Mouse (Mus musculus): ENCODE data around the gene Unk.
A peak's percentile ranks its signal among the peaks of the same experiment; 100 is the strongest.
"Not testable (repeated sequence)": the region's sequence is repeated elsewhere in the genome, so short reads cannot be mapped to it uniquely, and the experiment has no call there.

Unk gene

DNA sequence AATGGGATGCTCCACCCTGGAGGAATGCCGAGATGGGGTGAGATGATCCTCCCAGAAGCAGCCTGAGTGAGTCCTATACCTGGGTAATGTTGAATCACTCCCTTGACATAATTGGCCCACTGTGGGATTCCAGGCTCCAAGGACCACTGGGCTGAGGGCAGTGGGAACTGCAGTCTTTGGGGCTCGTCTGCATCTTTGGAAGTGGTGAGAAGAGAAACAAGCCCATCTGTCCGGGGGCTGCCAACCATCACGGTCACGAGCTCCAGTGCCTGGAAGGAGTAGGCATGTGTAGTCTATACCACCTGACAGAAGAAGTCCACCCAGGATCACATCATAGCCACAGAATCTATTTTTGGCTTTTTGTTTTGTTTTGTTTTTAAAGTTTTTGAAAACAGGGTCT lies 19.2 kb upstream of the Unk start:
- no peak for DNase-seq (ENCODE audit: low read depth)

GRCm38 (mm10) chr11:116011529-116012261 lies 18.4 kb upstream of the Unk start:
- DNase-seq (ENCODE audit: low read depth), result no peak

DNA sequence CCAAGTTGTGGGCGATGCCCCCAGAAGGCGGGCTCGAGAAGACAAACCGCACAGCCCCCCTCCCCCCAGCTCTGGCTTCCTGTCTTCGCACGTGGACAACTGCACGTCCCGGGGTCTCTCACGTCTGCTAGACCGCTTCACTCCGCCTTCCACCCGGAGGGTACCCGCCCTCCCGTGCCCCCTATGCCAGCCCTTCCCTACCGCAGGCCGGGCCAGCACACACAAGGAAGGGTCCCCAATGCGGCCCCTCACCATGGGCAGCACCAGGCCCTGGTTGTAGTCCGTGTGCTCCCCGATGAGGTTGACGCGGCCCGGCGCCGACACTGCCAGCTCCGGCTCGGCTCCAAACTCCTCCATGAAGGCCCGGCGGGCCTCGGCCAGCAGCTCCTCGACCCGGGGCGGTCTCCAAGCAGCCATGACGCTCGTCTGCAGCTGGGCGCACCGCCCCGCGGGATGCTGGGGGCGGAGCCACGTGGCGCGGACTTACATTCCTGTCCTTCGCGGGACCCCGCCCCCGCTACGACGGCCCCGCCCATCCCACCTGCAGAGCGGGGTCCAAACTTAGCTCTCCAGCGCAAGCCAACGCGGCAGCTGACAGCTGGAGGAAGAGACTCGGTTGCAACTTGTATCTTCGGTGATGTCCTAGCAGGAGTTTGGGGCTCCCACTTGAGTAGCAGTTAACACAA lies 17.7 kb upstream of the Unk start, which contains the start of gene Galk1:
TSS of gene Galk1 (minus strand) at position 458 of the 686 bp plus-strand sequence.
- DNase-seq (ENCODE audit: low read depth), result peak; percentile 73

DNA sequence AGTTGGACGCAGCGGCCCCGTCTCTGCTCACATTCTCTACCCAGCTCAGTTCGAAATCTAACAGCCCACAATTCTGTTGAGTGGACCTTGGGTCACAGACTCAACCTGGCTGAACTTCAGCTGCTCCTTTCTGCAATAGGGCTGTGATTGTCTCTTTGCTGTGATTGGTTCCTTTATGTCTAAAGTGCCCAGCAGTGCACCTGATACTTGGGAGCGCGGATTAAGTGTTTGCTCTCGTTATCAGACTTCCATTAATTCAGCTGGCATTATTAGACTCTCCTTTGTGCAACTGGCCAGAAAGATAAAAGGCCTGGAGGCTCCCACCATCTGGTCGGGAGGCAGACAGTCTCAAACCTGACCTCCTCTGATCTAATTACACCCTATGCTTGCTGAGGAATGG lies 15.3 kb upstream of the Unk start:
- DNase-seq (ENCODE audit: low read depth), result no peak

DNA sequence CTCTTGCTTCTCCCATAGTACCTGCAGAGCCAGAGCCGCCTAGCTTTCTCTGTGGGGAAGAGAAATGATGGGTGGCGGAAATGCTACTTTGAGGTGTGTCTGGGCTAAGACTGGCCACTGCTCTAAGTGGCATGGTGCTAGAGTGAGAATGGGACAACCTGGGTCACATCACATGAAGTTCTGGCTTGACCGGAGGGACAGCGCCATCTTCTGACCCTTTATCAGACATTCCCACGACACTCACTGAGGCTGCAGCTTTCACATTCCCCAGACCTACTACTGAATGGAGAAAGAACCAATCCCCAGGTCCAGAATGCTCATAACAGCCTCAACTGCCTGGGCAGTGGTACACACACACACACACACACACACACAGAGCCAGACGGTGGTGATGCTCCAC lies 12.0 kb upstream of the Unk start:
- DNase-seq (ENCODE audit: low read depth), result no peak

DNA sequence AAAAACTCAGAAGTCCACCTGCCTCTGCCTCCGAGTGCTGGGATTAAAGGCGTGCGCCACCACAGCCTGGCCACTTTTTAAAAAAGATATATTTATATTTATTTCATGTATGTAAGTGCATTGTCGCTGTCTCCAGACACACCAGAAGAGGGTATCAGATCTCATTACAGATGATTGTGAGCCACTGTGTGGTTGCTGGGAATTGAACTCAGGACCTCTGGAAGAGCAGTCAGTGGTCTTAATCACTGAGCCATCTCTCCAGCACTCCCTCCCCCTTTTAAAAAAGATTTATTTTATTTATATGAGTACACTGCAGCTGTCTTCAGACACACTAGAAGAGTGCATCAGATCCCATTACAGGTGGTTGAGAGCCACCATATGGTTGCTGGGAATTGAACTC lies 11.3 kb upstream of the Unk start:
- not testable (repeated sequence) for DNase-seq (ENCODE audit: low read depth)

DNA sequence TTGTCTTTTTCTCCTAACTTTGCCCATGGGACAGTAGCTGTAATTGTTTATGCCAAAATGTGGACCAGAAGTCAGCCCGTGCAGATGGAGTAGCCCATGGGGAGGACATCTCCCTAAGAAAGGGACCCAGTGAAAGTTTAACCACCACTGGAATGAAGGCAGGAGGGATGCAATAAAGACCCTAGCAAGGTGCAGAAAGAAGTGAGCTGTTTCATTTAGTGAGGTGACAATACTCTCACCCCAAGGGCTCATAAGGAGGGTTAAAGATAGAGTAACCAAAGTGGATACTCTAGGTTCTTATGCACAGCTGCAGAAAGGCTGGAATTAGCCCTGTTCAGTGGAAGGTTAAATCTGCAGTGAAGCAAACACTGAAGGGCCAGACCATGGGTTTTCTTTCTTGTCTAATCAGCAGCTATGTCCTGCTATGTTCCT lies 10.7 kb upstream of the Unk start:
- no peak for DNase-seq (ENCODE audit: low read depth)

- no peak for DNase-seq (ENCODE audit: low read depth)
Observed at GRCm38 (mm10) chr11:116019976-116020411, 10.1 kb upstream of the Unk start.

- DNase-seq (ENCODE audit: low read depth), result no peak
Observed at GRCm38 (mm10) chr11:116020519-116020922, 9.6 kb upstream of the Unk start.

GRCm38 (mm10) chr11:116021328-116022220 lies 8.5 kb upstream of the Unk start:
- DNase-seq (ENCODE audit: low read depth), result no peak

- no peak for DNase-seq (ENCODE audit: low read depth)
Observed at GRCm38 (mm10) chr11:116022256-116022780, 7.8 kb upstream of the Unk start.

GRCm38 (mm10) chr11:116023074-116023770 lies 6.9 kb upstream of the Unk start:
- DNase-seq (ENCODE audit: low read depth), result not testable (repeated sequence)

- DNase-seq (ENCODE audit: low read depth), result no peak
Observed at GRCm38 (mm10) chr11:116023771-116024355, 6.3 kb upstream of the Unk start.

DNA sequence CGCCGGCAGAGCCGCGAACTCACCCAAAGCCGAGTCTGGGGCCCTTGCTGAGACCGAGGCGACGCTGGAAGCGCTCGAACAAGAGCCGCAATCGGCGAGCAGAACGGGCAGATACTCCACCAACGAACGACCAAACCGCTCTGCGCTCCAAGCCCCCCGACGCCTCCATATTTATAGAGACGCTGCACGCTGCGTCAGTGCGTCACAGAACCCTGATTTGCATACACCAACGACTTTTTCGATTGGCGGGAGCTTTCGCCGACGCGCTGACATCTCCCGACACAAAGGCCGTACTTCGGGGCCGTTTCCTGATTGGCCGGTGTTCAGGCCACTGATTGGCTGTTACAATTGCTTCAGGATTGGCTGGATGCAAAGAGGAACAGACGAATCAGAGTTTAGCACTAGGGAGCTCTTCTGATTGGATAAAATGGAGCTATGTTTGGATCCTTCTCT lies 5.7 kb upstream of the Unk start:
- peak; percentile 98 for DNase-seq (ENCODE audit: low read depth)

DNA sequence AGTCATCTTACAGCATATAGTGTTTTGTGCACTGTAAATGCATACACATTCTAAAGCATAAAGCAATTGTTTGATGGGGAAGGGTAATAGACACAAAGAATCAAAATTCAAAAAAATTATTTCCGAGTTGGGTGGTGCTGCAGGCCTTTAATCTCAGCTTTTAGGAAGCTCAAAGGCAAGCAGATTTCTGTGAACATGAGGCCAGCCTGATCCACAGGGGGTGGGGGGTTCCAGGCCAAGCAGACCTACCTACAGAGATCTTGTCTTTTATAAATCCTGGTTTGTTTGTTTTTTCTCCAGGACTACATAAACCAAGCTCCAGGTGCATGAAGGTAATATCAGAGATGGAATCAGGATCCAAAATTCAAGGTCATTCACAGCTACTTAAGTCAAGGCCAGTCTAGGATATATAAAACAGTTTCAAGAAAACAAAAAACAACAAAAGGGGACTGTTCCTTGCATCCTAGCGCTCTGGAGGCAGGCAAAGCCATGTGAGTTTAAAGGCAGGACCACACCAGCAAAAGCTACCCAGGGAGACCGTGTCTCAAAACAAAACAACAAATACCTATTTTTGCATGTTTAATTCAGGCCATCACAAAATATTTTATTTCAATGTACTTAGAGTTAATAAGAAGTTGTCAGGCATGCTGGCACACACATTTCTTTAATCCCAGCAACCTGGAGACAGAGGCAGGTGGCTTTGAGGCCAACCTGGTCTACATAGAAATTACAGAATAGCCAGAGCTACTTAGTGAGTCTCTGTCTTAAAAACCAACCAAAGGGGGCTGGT lies 4.9 kb upstream of the Unk start:
- no peak for DNase-seq (ENCODE audit: low read depth)

- no peak for DNase-seq (ENCODE audit: low read depth)
Observed at GRCm38 (mm10) chr11:116027756-116028155, 2.4 kb upstream of the Unk start, which contains the start of gene H3f3b. TSS of gene H3f3b (minus strand) at chr11:116027962.

GRCm38 (mm10) chr11:116028177-116028865 lies 1.8 kb upstream of the Unk start:
- DNase-seq (ENCODE audit: low read depth), result no peak

- DNase-seq (ENCODE audit: low read depth), result no peak
Observed at GRCm38 (mm10) chr11:116029086-116029865, 846 bp upstream of the Unk start.

Measured in fibroblast of lung, adult 2 months (primary cell).